Mouse (Mus musculus) forebrain, embryonic 11.5 days (tissue): ENCODE results near the gene Rab14. TPM values are rescaled to one million over a fixed set of nuclear protein-coding genes. Genes with fewer than 3 reads are reported as not detected.

ENCODE experiments used
- ATAC-seq: fragments of 200-750 bp; cut with Nextera tagmentation; replicated peaks from 2 replicates; pipeline ENCODE4 v1.8.0; 2017; ENCODE audit warnings: moderate TSS enrichment; ENCODE audit not compliant: low FRiP score
- DNase-seq: peaks from one replicate; pipeline ENCODE4 v3.0.0-alpha.2; 2017; ENCODE audit warnings: low spot score
- H3K27ac ChIP-seq: fragments of 300-500 bp; sonication (generic); 2 replicates; pipeline ENCODE4 v1.5.1; 2014; ENCODE audit warnings: low read depth, low read length
- H3K27me3 ChIP-seq: fragments of 300-500 bp; sonication (generic); 2 replicates; pipeline ENCODE4 v1.6.1; 2014; ENCODE audit warnings: mild to moderate bottlenecking, low read length, mixed read lengths; ENCODE audit not compliant: control insufficient read depth, insufficient read depth
- H3K36me3 ChIP-seq: fragments of 300-500 bp; sonication (generic); 2 replicates; pipeline ENCODE4 v1.6.1; 2014; ENCODE audit warnings: mild to moderate bottlenecking, low read length, moderate library complexity, mixed read lengths; ENCODE audit not compliant: control insufficient read depth, insufficient read depth
- H3K4me1 ChIP-seq: fragments of 300-500 bp; sonication (generic); replicated peaks from 2 replicates; pipeline ENCODE4 v1.6.1; 2014; ENCODE audit warnings: low read length, mixed read lengths; ENCODE audit not compliant: control insufficient read depth, insufficient read depth
- H3K4me2 ChIP-seq: fragments of 300-500 bp; sonication (generic); 2 replicates; pipeline ENCODE4 v1.6.1; 2014; ENCODE audit warnings: low read depth, mild to moderate bottlenecking, low read length, moderate library complexity, mixed read lengths; ENCODE audit not compliant: severe bottlenecking
- H3K4me3 ChIP-seq: fragments of 300-500 bp; sonication (generic); 2 replicates; pipeline ENCODE4 v1.5.1; 2014; ENCODE audit warnings: low read depth, low read length
- H3K9ac ChIP-seq: fragments of 300-500 bp; sonication (generic); 2 replicates; pipeline ENCODE4 v1.6.1; 2014; ENCODE audit warnings: low read length
- H3K9me3 ChIP-seq: fragments of 300-500 bp; sonication (generic); 2 replicates; pipeline ENCODE4 v1.6.1; 2016; ENCODE audit warnings: low read length, mixed read lengths; ENCODE audit not compliant: control insufficient read depth
- WGBS: fragments of 180-500 bp; shearing (Covaris S2); extraction: QIAGEN DNeasy Blood & Tissue Kit; methylation state at CpG from one replicate; pipeline ENCODE4 v1.1.7; 2014; 5-methylcytosine and 5-hydroxymethylcytosine counted together
- polyA plus RNA-seq: library from polyadenylated mRNA; unstranded; fragments of >200 nt; fragmentation: Nextera tagmentation; extraction: Ambion mirVana; gene quantifications from 2 replicates; pipeline ENCODE4 v1.2.1, GENCODE M21; 2014

Rab14 gene
- polyA plus RNA-seq, 1 experiment from 2014 or later = 271 TPM

DNA sequence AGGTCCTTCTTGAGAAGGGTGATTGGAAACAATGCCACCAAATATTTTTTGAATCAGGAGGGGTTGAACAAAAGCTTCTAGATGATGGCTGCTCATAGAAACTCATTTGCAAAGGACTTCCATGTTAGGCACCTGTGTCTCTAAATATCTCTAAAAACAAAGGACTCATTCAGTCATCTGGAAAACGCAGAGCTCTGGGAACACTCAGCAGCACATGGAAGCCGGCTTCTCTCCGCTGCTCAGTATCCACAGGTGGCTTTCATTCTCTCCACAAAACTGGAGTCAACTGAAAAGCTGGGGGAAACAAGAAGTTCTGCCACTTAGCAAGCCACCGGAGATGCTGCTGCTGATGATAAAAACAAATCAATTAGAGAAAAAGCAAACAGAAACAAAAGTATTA, 27.2 kb upstream of the Rab14 start:
- WGBS = 25% methylated on average over 4 of the region's 4 CpGs
- Histone ChIP-seq H3K4me2 (no peak overlapping the region), H3K4me1 (peaks cover 2% of the 10 kb centered on the region; the same call in 1 of the 2 replicates), H3K27ac (no peak overlapping the region), H3K27me3 (no peaks in the 10 kb centered on the region), H3K9me3 (no peaks in the 10 kb centered on the region), H3K9ac (no peak overlapping the region), H3K36me3 (no peaks in the 10 kb centered on the region), H3K4me3 (no peak overlapping the region)
- no peak for DNase-seq
- no peak for ATAC-seq

DNA sequence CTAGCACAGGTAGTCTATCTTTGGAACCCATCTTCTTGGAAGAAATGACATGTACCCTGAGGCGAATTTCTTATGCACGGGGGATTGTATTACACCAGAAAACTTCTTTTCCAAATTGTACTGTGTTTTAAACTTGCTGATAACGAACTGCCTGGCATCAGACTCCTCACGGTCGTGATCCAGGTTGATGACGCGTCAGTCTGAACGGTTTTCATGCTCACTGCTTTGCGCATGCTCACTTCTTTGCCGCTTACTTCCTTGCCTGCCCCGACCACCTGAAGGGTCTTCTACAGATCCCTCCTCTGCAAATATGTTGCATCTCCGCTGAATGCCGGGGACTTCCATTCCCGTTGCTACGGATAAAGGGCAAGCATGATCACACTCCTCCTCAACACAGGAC, 23.4 kb upstream of the Rab14 start:
- H3K9ac ChIP-seq = no peak overlapping the region
- no peaks in the 10 kb centered on the region for H3K4me1 ChIP-seq
- no peak overlapping the region for H3K4me2 ChIP-seq
- H3K9me3 ChIP-seq = no peaks in the 10 kb centered on the region
- WGBS = 94% methylated on average over 15 of the region's 15 CpGs
- H3K27me3 ChIP-seq = no peaks in the 10 kb centered on the region
- no peak for DNase-seq
- ATAC-seq = no peak
- no peaks in the 10 kb centered on the region for H3K36me3 ChIP-seq
- no peak overlapping the region for H3K4me3 ChIP-seq
- H3K27ac ChIP-seq = no peak overlapping the region

DNA sequence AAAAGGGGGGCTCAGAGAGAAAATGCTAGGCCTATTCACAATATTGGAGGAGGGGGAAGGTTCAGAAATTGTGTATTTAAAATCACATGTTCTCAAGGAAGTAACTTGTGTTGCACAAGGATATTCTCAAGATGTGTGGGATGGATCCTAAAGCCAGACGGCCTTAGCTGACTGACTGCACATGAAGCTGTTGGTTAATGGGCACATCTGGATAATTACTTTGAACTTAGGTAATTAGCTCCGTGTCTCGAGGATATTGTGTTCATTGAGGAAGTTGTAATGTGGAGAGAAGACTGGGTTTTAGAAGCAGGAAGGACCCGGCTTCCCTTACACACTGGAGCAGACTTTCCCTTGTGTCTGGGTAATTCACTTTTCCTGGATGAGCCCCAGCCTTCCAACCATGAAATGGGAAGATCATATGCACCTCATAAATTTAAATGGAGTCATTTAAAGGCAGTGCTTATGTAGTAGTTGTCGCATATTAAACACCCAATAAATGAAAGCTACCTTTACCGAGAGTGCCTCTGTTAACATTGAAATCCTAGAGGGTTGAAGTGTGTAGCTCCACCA, 22.0 kb upstream of the Rab14 start:
- no peak for ATAC-seq
- no peaks in the 10 kb centered on the region for H3K9me3 ChIP-seq
- no peaks in the 10 kb centered on the region for H3K4me1 ChIP-seq
- WGBS = 73% methylated on average over 6 of the region's 6 CpGs
- no peaks in the 10 kb centered on the region for H3K27me3 ChIP-seq
- no peak overlapping the region for H3K9ac ChIP-seq
- H3K27ac ChIP-seq = no peak overlapping the region
- H3K4me3 ChIP-seq = no peak overlapping the region
- H3K4me2 ChIP-seq = no peak overlapping the region
- DNase-seq = no peak
- no peaks in the 10 kb centered on the region for H3K36me3 ChIP-seq

DNA sequence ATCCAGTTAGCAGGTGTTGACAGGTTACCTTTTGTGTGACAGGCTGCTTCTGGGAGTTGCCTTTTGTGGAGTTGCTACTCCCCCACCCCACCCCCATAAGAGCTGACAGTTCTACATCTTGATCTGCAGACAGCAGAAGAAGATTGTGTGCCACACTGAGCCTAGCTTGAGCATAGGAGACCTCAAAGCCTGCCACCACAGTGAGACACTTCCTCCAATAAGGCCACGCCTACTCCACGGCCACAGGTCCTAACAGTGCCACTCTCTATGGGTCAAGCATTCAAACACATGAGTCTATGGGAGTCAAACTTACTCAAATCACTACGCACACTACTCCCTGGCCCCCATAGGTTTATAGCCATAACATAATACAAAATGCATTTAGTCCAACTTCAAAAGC, 17.8 kb upstream of the Rab14 start:
- no peaks in the 10 kb centered on the region for H3K9me3 ChIP-seq
- H3K27me3 ChIP-seq = no peaks in the 10 kb centered on the region
- no peak overlapping the region for H3K4me2 ChIP-seq
- peaks cover 7% of the 10 kb centered on the region; the same call in 1 of the 2 replicates for H3K4me1 ChIP-seq
- no peak overlapping the region for H3K4me3 ChIP-seq
- DNase-seq (no peak), ATAC-seq (no peak)
- H3K36me3 ChIP-seq = no peaks in the 10 kb centered on the region
- no peak overlapping the region for H3K27ac ChIP-seq
- H3K9ac ChIP-seq = no peak overlapping the region
- WGBS = 89% methylated on average over 3 of the region's 3 CpGs

DNA sequence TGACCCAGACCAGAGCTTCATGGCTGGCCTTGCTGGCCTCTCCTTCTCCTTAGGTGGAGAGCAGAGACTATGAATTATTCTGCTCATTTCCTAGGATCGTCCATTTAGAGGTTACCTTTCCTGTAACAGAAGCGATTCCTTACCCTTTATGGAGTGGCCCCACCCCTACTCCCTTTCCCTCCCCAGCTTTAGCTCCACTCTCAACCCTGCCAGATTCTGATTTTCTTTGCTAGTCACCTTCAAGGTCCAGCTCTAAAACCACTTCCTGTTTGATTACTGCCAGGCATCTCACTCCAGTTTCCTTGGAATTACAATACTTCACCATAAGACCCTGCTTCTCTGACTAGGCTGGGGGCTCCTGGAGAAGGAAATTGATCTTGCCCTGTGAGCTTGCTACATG, 15.8 kb upstream of the Rab14 start:
- no peaks in the 10 kb centered on the region for H3K36me3 ChIP-seq
- H3K4me2 ChIP-seq = no peak overlapping the region
- no peaks in the 10 kb centered on the region for H3K27me3 ChIP-seq
- peaks cover 7% of the 10 kb centered on the region; the same call in 1 of the 2 replicates for H3K4me1 ChIP-seq
- no peaks in the 10 kb centered on the region for H3K9me3 ChIP-seq
- 85% methylated on average over 2 of the region's 2 CpGs for WGBS
- no peak overlapping the region for H3K4me3 ChIP-seq
- no peak overlapping the region for H3K9ac ChIP-seq
- H3K27ac ChIP-seq = no peak overlapping the region
- DNase-seq (no peak), ATAC-seq (no peak)

DNA sequence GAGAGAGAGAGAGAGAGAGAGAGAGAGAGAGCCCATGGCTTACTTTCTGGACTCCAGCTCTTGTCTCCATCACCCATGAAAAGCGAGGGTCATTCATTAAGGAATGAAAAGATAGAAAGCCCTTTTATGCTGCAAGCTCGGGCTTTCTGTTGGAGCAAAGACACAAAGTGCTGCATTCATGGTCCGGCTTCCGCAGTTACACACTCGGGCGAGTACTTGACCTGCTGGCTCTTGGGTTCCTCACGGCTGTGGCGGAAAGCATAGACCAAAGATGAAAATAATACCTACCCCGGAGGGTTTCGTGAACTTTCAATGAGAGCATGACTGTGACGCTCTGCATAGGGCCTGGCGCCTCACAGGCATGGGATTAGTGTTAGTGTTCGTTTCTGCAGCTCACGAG, 14.4 kb upstream of the Rab14 start:
- Histone ChIP-seq H3K9ac (no peak overlapping the region; the same call in 1 of the 2 replicates), H3K27ac (peak overlapping the region; percentile 64), H3K9me3 (no peaks in the 10 kb centered on the region), H3K27me3 (no peaks in the 10 kb centered on the region), H3K4me1 (peaks cover 7% of the 10 kb centered on the region; the same call in 1 of the 2 replicates), H3K36me3 (no peaks in the 10 kb centered on the region), H3K4me2 (peak overlapping the region; percentile 36; the same call in 1 of the 2 replicates), H3K4me3 (no peak overlapping the region)
- ATAC-seq = peak; percentile 56
- WGBS = 21% methylated on average over 14 of the region's 14 CpGs
- DNase-seq = peak; percentile 60

DNA sequence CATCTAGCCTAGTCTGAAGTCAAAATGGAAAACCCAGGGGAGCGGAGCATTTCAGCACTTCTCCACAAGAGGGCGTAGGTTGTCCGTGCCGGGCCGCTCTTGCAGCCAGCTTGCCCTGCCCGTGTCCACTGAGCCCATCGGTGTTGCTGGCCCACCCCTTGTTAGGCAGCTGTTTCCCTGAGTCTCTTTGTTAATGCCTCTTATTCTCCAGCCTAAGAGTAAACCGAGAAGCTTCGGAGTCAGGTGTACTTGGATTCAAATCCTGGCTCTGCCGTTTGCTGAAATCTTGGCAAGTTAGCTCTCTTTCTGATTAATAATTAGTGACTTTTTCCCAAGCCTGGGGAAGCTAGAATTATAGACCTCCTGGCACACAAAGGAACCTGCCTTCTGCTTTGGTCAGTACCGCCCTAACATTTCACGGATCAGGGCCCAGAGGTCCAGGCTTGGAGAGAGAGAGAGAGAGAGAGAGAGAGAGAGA, 14.0 kb upstream of the Rab14 start:
- peak overlapping the region; percentile 64 for H3K27ac ChIP-seq

DNA sequence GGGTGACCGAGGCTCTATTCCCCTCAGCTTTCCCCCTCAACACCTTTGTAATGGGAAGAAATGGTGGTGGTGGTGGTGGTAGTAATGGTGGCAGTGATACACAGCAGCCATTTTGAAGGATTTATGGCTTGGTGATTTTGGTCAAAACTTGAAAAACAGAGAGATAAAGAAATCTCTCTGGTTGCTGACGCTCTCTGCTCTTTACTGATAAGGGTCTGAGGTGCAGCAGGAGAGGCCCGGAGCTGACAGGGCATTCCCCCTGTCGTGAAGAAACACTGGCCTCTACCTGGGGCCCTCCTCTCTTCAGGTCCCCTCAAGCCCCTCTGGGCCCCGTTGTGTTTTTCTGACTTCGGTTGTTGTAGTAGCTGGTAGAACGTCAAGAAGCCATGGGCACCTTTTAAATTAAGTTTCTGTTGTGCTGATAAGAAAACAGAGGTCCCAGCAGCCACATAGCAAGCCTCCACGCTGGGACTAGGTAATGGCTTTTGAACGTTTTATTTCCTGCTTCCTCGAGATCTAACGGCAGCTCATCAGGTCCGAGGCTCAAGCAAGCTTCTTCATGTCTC, 12.5 kb upstream of the Rab14 start:
- Histone ChIP-seq H3K4me2 (no peak overlapping the region), H3K4me3 (no peak overlapping the region), H3K9ac (no peak overlapping the region), H3K36me3 (no peaks in the 10 kb centered on the region), H3K27ac (no peak overlapping the region), H3K4me1 (peaks cover 7% of the 10 kb centered on the region; the same call in 1 of the 2 replicates), H3K9me3 (no peaks in the 10 kb centered on the region), H3K27me3 (no peaks in the 10 kb centered on the region)
- ATAC-seq (no peak), DNase-seq (no peak)
- 86% methylated on average over 12 of the region's 12 CpGs for WGBS

More for the DNA sequence above, 14.0 kb upstream of the Rab14 start:
- ATAC-seq = peak; percentile 95
- WGBS = 3% methylated on average over 12 of the region's 12 CpGs
- Histone ChIP-seq H3K4me3 (no peak overlapping the region), H3K36me3 (no peaks in the 10 kb centered on the region), H3K9ac (peak overlapping the region; percentile 37; the same call in 1 of the 2 replicates), H3K27me3 (no peaks in the 10 kb centered on the region), H3K9me3 (no peaks in the 10 kb centered on the region), H3K4me1 (peaks cover 7% of the 10 kb centered on the region; the same call in 1 of the 2 replicates), H3K4me2 (peak overlapping the region; percentile 36; the same call in 1 of the 2 replicates)
- peak; percentile 97 for DNase-seq

DNA sequence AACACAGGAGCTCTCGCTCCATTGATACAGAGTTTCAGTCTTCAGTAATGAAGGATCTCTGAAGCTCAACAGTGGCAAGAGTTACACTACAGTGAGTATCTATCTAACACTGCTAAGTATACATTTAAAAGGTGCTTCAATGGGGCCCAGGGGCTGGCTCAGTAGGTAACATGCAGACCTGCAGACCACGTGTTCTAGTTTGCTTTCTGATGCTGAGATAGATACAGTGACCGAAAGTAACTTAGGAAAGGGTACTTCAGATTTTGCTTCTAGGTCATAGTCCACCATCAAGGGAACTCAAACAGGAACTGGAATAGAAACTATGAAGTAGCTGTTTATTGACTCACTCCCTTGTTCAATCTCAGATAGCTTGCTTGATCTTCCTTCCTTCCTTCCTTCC, 10.8 kb upstream of the Rab14 start:
- DNase-seq (no peak), ATAC-seq (no peak)
- WGBS = 78% methylated on average over 3 of the region's 3 CpGs
- peaks cover 7% of the 10 kb centered on the region; the same call in 1 of the 2 replicates for H3K4me1 ChIP-seq
- H3K4me3 ChIP-seq = no peak overlapping the region
- H3K36me3 ChIP-seq = no peaks in the 10 kb centered on the region
- H3K9ac ChIP-seq = no peak overlapping the region
- no peak overlapping the region for H3K27ac ChIP-seq
- no peak overlapping the region for H3K4me2 ChIP-seq
- H3K9me3 ChIP-seq = no peaks in the 10 kb centered on the region
- H3K27me3 ChIP-seq = no peaks in the 10 kb centered on the region
